Mouse (Mus musculus) T-cell, adult 2 months (primary cell): ENCODE measurements at regions not wholly inside any gene's neighbourhood (a gene's known extent, or its start where the extent isn't known, plus 50 kb on each side); places are given as distances from the start of the nearest gene placed in this dataset.
A peak's percentile ranks its signal among the peaks of the same experiment; 100 is the strongest.

Experiments used
- DNase-seq: peaks from one replicate; pipeline ENCODE4 v3.0.0; 2022; ENCODE audit warnings: low spot score

DNA sequence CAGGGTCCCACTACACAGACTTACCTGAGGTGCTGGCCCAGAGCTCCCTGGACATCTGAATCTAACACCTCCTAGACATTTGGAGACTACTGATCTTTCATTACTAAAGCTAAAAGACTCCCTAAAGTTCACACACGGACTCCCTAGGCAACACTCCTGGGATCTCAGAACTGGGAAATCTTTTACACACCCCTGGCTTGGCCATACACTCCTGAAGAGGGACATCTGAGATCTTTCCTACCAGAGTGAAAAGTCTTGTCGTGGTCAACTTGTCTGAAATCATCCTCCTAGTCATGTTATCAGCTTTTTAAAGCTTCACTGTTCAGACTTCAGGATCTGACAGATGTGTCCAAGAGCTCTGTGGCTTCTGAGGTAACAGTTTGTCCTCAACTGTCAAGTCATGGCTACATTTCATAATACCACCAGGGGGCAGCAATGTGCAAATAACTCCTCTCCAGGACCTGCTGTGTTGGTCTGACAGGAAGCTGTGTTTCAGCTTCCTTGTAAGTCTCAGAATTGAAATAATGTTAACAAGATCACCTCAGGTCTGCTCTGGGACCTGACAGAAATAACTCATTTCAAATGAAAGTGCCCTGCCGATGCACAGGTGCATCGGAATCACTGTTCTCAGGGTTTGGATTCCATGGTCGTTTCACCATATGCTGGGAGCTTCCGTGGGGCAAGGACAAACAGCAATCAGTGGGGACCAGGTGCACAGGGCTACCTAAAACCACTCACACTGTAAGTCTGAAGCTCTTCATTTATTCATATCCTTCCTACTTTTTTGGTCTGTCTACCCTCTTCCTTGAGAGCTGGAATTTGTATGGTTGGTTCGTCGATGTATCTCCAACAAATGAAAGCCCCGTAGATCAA lies 92.3 kb upstream of the C1qtnf7 start:
- DNase-seq = peak; percentile 58

DNA sequence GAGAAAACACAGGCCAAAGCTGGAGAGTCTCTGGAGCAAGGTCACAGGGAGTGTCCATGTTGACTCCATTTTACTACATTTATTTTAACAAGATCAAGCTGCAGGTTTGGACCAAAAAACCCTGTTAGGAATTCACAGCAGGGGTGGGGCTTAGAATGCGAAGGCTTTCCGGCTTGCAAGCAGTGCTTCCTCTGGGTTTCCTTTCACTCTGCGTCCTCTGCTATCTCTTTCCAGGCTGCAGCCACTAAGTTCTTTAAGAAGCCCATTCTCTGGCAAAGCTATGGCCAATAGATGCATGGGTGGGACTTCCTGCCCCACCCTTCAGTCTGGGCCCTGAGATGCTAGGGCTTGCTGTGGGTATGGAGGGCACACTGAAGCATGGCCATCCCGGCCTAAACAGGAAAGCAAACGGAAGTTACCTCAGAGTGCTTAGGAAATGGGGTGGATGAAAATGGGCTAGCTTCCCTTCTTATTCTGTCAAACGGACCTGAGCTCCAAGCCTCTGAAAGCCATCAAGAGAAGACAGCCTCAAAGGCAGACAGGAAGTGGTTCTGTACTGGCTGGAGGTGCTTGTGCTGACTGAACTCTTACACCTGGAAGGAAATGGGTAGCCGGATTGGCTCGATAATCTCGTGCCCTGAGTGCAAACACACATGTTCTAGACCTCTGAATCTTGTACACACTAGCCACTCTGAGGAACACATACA lies 90.6 kb upstream of the C1qtnf7 start:
- peak; percentile 18 for DNase-seq

DNA sequence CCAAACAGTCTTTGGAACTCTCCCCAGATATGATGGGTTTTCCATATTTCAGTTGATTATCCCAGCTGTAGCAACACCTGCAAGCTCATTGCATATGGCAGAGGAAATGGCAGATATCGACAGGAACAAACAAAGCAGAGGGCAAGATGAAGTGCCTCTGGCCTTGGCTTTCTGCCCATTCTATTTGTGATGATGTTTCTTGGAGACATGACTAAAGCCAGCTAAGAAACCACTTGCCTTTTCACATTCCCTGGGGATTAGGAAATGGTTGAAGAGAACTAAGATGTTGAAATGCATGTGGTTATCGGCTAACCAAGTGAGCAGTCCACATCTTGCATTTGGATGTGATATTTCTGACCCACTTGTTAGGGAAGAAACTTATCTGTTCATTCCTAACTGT lies 82.0 kb upstream of the C1qtnf7 start:
- DNase-seq = no peak

DNA sequence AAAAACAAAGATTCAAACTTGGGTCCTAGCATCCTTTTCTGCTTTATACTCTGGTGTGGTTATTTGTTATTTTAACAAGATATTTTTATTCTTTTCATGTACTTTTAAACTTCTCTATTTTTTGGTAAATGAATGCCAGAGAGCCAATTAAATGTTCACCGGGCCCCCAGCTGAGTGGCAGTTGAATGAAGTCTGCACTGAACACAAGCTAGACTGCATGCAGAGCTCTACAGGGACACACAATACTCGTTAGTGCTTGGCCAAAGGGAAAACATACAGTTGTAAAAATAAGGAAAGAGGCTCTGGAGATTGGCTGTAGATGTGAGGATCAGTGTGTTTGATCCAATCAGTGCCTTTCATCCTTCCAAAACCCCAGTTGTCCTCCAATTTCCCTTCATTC lies 76.1 kb upstream of the C1qtnf7 start:
- DNase-seq = no peak

DNA sequence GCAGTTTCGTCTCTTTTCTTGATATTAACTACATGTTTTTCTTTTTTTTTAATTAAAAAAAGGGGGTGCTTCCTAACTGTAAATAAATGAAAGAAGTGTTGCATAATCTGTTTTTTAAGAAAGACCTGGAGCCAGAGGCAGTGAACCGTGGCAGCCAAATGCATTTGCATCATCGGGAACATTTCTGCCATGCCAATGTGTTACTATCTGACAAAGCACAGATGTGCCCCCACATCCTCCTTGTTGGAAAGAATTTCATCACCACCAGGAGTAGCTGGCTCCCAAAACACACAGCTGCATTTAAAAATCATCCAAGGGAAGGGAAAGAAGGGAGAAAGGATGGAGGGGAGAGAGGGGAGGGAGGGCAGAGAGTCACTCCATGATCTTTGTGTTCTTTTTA lies 74.0 kb upstream of the C1qtnf7 start:
- no peak for DNase-seq

DNA sequence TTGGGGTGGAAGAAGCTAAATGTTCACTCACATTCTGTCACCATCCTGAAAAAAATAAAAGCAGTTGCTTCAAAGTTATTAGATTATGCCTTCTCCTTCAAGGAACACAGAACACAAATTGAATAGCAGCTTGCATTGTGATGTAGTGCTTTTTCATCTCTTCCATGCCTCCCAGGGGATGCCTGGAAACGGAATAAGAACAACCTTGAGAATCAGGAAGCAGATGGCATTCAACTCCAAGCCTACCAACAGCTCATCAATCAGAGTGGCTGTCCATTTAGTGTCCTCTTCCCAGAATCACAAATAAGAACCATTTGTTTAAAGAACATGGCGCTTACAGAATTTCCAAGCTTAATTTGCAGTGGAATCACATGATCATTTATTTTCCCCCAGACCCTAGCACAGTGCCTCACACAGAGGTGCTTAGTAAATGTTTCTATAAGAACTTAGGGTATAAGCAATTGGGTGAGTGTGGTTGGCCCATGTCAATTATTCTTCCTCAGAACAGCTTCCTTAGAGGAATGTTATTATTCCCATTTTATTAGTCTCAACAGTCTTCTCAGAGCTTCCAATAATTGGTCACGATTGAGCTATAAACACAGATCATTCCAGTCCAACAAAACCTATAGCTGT lies 70.6 kb upstream of the C1qtnf7 start:
- DNase-seq = no peak

- DNase-seq = no peak
These were observed 69.7 kb upstream of the C1qtnf7 start for GRCm38 (mm10) chr5:43445620-43446019.

DNA sequence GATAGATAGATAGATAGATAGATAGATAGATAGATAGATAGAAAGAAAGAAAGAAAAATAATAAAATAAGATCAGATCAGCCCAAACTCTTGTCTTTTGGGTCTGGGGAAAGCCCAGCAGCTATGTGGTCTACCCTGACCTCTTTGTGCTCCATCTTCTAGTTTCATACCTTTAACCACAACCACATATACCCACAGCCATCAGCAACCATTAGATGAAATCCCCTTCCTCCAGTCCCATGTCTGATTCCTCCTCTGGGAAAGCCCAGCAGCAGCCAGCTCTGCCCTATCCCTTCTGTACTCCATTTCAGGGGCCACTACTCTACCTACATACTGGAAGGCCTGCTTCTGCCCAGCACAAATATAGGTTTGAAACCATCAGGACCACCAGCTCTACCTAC lies 69.0 kb upstream of the C1qtnf7 start:
- no peak for DNase-seq

GRCm38 (mm10) chr5:43456018-43456417 lies 59.3 kb upstream of the C1qtnf7 start:
- DNase-seq = no peak

GRCm38 (mm10) chr5:43457725-43458124 lies 57.6 kb upstream of the C1qtnf7 start:
- DNase-seq = no peak

GRCm38 (mm10) chr5:43461987-43462715 lies 53.2 kb upstream of the C1qtnf7 start:
- DNase-seq = no peak
